Mouse (Mus musculus) gastrocnemius, postnatal 36 days (tissue): ENCODE data around the gene Crb3. TPM values are rescaled to one million over a fixed set of nuclear protein-coding genes. Genes with fewer than 3 reads are reported as not detected.

Experiments
- DNase-seq, 2 experiments: peaks; one replicate each; pipeline ENCODE4 v3.0.0; 2022
- intact Hi-C: fragments of 180-260 bp; cut with DNase I; formaldehyde crosslinking; loops from one replicate; pipeline ENCODE4 v1.15.1; 2025
- total RNA-seq, 2 experiments: library from RNA; stranded (reverse); gene quantifications; 2 replicates each; pipeline ENCODE4 v1.2.3; 2021

The Crb3 gene
- total RNA-seq, 2 experiments from 2014 or later: 0.51 to 0.57 TPM

DNA sequence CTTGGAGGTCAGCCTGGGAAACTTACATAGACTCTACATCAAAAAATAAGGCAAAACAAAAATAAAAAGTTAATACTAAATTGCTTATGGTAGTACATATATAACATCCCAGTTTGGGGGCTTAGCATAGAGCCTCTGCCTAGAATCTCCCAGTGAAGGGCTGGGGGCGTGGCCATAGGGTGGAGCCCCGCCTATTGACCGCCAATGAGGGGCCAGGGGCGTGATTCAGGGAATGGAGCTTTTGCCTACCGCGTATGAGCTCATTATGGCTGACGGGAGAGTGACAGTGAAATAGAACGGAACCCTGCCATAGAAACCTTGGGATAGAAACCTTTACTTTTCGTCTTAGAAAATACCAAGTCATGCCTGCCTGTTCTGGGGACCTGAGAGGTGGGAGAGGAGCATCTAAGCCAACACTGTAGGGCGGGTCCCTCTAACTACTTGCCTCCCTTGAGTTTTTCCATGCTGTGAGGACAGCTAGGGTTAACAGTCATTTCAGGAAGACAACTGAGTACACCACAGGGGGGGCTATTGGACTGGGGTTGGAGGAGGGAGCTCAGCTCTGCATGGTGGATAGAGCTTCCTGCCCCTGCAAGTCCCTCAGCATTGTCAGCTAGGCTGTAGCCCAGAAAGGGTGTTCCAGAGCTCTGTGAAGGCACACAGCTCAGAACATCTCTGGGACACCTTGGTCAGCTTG lies 40.9 kb downstream of the Crb3 start:
- intact Hi-C loops: loop anchor here (5.0 kb wide), 2 partner anchors 68 to 238 kb away; no protein-coding TSS in a partner anchor

DNA sequence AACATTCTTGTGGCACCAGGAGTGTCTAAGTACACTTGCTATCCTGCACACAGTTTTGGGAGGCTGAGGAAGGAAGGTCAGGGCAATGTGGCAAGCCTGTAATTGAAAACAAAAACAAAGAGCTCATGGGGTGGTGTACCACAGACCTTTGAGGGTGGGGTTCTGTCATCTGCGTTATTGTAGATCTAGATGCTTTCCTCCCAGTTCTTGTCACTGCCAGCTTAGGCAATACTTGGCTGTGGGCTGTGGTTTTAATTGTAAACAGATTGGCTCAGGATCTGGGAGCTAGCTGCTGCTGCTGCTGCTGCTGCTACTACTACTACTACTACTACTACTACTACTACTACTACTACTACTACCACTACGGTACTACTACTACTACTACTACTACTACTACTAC lies 43.4 kb downstream of the Crb3 start:
- DNase-seq: no peak
- intact Hi-C loops: no loop called here

More for the DNA sequence above, 40.9 kb downstream of the Crb3 start:
- no peak for DNase-seq

DNA sequence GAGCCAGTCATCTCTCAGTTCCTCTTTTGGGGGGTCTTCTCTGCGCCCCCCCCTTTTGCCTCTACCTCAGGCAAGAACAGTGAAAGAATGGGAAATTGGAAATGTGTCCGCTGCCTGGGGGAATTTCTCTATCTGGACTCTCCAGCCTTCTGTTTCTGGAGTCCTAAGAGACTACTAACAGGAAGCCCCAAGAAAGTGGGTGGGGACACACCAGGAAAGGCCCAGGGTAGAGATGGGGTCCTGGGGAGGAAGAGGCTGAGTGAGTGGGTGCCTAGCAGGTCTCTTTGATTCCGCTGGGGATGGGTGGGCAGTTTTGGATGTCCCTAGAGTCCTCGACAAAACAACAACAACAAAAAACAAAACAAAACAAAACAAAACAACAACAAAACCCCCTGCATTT lies 45.6 kb downstream of the Crb3 start:
- no peak for DNase-seq
- intact Hi-C loops: no loop called here

DNA sequence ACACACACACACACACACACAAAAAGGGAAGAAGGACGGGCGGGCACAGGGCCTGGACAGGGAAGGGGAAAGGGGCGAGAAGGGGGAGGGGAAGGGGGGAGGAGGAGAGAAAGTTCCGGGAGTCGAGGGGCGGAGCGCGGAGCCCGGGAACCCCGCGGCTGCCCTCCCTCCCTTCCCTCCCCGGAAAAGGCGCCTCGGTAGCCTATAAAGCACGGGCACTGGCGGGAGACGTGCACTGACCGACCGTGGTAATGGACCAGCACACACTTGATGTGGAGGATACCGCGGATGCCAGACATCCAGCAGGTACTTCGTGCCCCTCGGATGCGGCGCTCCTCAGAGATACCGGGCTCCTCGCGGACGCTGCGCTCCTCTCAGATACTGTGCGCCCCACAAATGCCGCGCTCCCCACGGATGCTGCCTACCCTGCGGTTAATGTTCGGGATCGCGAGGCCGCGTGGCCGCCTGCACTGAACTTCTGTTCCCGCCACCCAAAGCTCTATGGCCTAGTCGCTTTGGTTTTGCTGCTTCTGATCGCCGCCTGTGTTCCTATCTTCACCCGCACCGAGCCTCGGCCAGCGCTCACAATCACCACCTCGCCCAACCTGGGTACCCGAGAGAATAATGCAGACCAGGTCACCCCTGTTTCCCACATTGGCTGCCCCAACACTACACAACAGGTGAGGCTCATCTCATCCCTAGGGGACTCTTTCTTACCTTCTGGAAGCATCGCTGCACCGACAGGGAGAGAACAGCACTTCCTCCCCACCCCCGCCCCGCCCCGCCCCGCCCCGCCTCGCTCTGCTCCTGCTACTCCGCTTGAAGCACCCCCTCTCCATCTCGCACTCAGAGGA lies 46.5 kb downstream of the Crb3 start, which contains the start of gene Tnfsf9:
TSS of gene Tnfsf9 (plus strand) at position 145 of the 854 bp plus-strand sequence.
- intact Hi-C loops: no loop called here
- peak in 1 of 2 experiments; percentile 33 for DNase-seq

DNA sequence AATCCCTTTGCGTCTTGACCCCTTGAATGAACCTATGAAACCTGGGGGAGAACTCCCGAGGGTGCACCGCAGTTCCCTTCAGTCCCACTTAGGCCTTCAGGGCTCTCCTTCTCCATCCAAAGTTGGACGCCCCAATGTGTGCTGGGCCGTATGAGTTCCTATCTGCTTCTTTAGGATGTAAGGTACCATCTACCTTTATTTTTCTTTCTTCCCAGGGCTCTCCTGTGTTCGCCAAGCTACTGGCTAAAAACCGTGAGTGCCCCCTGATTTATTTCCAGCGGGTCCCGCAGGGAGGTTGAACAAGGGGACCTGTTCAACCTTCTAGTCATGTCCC lies 47.1 kb downstream of the Crb3 start:
- DNase-seq: no peak
- intact Hi-C loops: no loop called here

DNA sequence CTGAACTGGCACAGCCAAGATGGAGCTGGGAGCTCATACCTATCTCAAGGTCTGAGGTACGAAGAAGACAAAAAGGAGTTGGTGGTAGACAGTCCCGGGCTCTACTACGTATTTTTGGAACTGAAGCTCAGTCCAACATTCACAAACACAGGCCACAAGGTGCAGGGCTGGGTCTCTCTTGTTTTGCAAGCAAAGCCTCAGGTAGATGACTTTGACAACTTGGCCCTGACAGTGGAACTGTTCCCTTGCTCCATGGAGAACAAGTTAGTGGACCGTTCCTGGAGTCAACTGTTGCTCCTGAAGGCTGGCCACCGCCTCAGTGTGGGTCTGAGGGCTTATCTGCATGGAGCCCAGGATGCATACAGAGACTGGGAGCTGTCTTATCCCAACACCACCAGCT lies 48.2 kb downstream of the Crb3 start:
- intact Hi-C loops: no loop called here
- no peak for DNase-seq

DNA sequence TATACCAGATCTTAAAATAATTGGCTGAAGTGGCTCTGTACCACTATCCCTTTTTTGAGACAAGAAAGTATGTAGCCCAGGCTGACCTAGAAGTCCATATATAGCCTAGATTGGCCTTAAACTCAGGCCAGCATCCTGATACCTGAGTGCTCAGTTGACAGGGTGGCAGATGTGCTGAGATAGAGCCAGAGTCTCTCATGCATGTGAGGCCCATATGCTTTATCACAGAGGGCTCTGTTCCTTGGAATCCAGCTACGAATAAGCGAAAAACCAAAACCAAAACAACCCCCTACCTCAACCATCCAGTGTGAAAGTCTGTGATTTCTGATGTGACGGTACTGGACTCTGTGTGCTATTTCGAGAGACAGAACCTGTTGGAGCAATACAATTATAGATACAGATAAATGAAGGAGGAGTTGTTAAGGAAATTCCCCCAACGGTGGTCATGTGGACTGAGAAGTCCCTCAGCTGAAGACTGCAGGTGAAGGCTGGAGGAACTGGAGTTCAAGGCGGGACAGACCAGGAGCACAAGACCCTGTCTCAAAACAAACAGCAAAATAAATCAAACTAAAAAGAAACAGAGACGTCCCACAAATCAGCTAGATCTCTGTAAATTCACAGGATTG lies 49.2 kb downstream of the Crb3 start:
- DNase-seq: no peak
- intact Hi-C loops: no loop called here

DNA sequence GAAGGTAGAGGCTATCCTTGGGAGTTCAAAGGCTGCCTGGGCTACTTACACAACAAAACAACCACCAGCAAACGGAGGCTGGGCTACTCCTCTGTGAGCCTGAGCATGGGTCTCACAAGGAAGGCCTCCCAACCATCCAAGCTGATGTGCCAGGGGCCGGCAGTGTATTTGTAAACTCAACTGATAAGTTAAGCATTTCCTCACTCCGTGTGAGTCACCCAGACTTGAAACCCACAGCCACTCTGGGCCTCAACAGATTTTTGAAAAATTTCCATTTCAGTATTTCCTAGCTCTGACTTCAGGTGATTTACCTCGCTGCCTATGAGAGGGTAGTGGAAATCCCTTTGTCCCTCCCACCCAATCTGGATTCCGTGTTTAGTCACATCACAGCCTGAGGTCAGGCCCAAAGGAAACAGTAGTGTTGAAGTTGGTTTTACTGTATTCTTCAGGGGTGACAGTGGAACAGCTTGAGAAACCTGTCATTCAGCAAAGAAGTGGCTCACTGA lies 49.8 kb downstream of the Crb3 start:
- no peak for DNase-seq
- intact Hi-C loops: no loop called here

DNA sequence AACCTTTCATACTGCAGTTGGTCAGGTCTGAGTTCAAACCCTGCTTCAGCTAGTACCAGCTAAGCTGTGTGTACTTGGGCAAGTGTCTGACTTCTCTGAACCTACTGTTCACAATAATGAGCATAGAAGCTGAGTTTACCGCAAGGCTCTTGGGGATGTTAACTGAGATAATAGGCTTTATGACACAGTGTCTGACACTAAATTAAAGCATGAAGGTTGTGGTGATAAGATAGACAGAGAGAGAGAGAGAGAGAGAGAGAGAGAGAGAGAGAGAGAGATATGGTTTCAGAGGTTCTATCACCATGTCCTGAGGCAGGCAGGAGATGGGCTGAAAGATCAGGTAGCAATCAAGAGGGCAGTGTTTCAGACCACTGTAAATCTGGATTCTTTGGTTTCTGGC lies 51.1 kb downstream of the Crb3 start:
- intact Hi-C loops: no loop called here
- no peak for DNase-seq

DNA sequence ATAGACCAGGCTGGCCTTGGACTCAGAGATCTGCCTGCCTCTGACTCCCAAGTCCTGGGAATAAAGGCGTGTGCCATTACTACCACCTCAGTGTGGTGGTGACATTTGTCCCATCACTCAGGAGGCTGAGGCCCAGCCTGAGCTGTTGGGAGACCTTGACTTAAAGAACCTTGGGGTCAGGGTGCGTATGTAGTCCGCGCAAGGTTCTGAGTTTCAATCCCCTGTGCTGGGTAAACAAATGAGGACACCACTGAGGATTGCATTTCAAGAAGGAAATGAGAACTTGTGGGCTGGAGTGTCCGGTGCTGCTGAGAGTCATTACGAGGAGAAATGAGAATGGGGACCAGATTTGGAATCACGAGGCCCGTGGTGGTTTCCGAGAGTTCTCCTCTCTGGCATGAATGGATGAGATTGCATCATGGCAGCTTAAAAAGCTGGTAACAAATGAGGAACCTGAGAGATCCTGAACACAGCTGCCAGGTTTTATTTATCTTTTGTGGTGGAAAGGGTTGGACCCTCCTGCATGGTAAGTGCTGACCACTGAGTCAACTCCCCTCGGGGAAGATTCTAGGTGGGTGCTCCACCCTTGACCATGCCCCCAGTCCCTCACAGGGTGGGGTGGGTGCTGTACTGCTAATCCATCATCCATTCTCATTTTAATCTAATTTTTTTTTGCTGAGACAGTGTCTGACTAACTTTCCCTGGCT lies 54.0 kb downstream of the Crb3 start:
- no peak for DNase-seq
- intact Hi-C loops: no loop called here

Other genes starting within 250 kb of the Crb3 start
- 1 to 10 TPM; 1.8 to 2.5 TPM for gene Rfx2, start 228.1 kb upstream of the Crb3 start, total RNA-seq
- not detected for gene Acsbg2, start 184.7 kb upstream of the Crb3 start, total RNA-seq
- not detected for gene 1700061G19Rik, start 183.6 kb upstream of the Crb3 start, total RNA-seq
- 10 to 100 TPM; 16.6 to 17.6 TPM for gene Mllt1, start 123.7 kb upstream of the Crb3 start, total RNA-seq
- gene Acer1, start 77.0 kb upstream of the Crb3 start, total RNA-seq: not detected
- 10 to 100 TPM; 28.7 to 33.4 TPM for gene Clpp, start 68.8 kb upstream of the Crb3 start, total RNA-seq
- 10 to 100 TPM; 21.6 to 22.7 TPM for gene Alkbh7, start 61.8 kb upstream of the Crb3 start, total RNA-seq
- gene Pspn, start 59.1 kb upstream of the Crb3 start, total RNA-seq: not detected
- 10 to 100 TPM; 15.1 to 16.8 TPM for gene Gtf2f1, start 47.8 kb upstream of the Crb3 start, total RNA-seq
- gene Gm17949, start 47.6 kb upstream of the Crb3 start, total RNA-seq: not detected
- 10 to 100 TPM; 20.8 to 27.9 TPM for gene Khsrp, start 27.6 kb upstream of the Crb3 start, total RNA-seq
- gene Slc25a41, start 17.5 kb upstream of the Crb3 start, total RNA-seq: not detected
- 10 to 100 TPM; 34.1 to 48.5 TPM for gene Slc25a23, start 758 bp downstream of the Crb3 start, total RNA-seq
- under 1 TPM; 0.43 to 0.54 TPM for gene Dennd1c, start 19.4 kb downstream of the Crb3 start, total RNA-seq
- 1 to 10 TPM; 1.3 to 1.4 TPM for gene Tubb4a, start 28.7 kb downstream of the Crb3 start, total RNA-seq
- under 1 TPM in 1 of 2 experiments, not detected in 1; 0.41 TPM for gene Tnfsf9, start 46.2 kb downstream of the Crb3 start, total RNA-seq
- not detected for gene Cd70, start 90.7 kb downstream of the Crb3 start, total RNA-seq
- gene Tnfsf14, start 135.1 kb downstream of the Crb3 start, total RNA-seq: under 1 TPM in 1 of 2 experiments, not detected in 1; 0.18 TPM
- gene C3, start 169.0 kb downstream of the Crb3 start, total RNA-seq: 10 to 100 TPM; 11.8 TPM
- 10 to 100 TPM; 20.5 to 22.6 TPM for gene Gpr108, start 189.3 kb downstream of the Crb3 start, total RNA-seq
- 100 to 1,000 TPM; 142 to 152 TPM for gene Trip10, start 190.3 kb downstream of the Crb3 start, total RNA-seq
- gene Vav1, start 220.0 kb downstream of the Crb3 start, total RNA-seq: 1 to 10 TPM in 1 of 2 experiments, under 1 TPM in 1; 0.54 to 1.4 TPM